Mouse (Mus musculus): ENCODE measurements around the gene Trim3.

DNA sequence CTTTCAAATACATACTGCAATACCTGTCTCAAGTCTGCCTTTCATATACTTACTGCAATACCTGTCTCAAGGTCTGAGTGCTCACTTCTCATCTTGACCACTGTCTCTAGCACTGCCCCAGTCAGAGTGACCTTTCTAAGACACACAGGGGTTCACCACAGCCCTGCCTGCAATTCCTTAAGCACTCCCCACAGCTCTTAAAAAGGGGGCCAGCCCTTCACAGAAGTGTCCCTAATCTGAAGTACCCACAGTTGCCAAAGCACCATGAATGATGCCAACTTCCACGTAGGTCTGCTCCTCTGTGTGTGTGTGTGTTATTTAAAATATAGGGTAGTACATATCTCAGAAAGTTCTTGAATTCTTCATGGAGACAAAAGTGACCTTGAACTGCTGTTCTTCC lies 21.6 kb downstream of the Trim3 start:
- TF ChIP-seq CTCF (IDR thresholded peaks at IDR 0.05; ENCODE audit: low read depth) (no peak), EP300 (optimal IDR thresholded peaks at IDR 0.05) (no peak)

Measured in stomach, postnatal 0 days (tissue).